Mouse (Mus musculus): ENCODE results near the gene Glrx2. TPM values are rescaled to one million over a fixed set of nuclear protein-coding genes. Genes with fewer than 3 reads are reported as not detected.

Glrx2 gene
- polyA plus RNA-seq, 1 experiment, result 16.6 TPM

- no peak for DNase-seq (ENCODE audit: low read depth)
These were observed 26.0 kb downstream of the Glrx2 start for GRCm38 (mm10) chr1:143742186-143742585.

- no peak for DNase-seq (ENCODE audit: low read depth)
These were observed 29.7 kb downstream of the Glrx2 start for GRCm38 (mm10) chr1:143745871-143746270.

GRCm38 (mm10) chr1:143762159-143762558 is 46.0 kb downstream of the Glrx2 start:
- no peak for DNase-seq (ENCODE audit: low read depth)

- no peak for DNase-seq (ENCODE audit: low read depth)
These were observed 48.3 kb downstream of the Glrx2 start for GRCm38 (mm10) chr1:143764443-143764842.

- DNase-seq (ENCODE audit: low read depth), result no peak
These were observed 49.7 kb downstream of the Glrx2 start for GRCm38 (mm10) chr1:143765801-143766200.

GRCm38 (mm10) chr1:143766238-143766637 is 50.1 kb downstream of the Glrx2 start:
- no peak for DNase-seq (ENCODE audit: low read depth)

- DNase-seq (ENCODE audit: low read depth), result no peak
These were observed 54.4 kb downstream of the Glrx2 start for GRCm38 (mm10) chr1:143770444-143771109.

GRCm38 (mm10) chr1:143773082-143773481 is 56.9 kb downstream of the Glrx2 start:
- no peak for DNase-seq (ENCODE audit: low read depth)

- DNase-seq (ENCODE audit: low read depth), result no peak
These were observed 57.8 kb downstream of the Glrx2 start for GRCm38 (mm10) chr1:143773909-143774308.

- DNase-seq (ENCODE audit: low read depth), result no peak
These were observed 60.6 kb downstream of the Glrx2 start, which contains the start of the genes Trove2 and Uchl5 for GRCm38 (mm10) chr1:143776446-143777411. Trove2 (minus strand) TSS chr1:143777068. Uchl5 (plus strand) TSS chr1:143777272.

- DNase-seq (ENCODE audit: low read depth), result no peak
These were observed 61.5 kb downstream of the Glrx2 start for GRCm38 (mm10) chr1:143777558-143778218.

- no peak for DNase-seq (ENCODE audit: low read depth)
These were observed 72.6 kb downstream of the Glrx2 start for GRCm38 (mm10) chr1:143788584-143789227.

Other genes starting within 250 kb of the Glrx2 start
- gene B3galt2, start 75.7 kb upstream of the Glrx2 start, polyA plus RNA-seq (2012; rRNA removed), result 8.8 TPM in 2 replicates
- 3.8 and 4.9 TPM in 2 replicates for gene Cdc73, start 13.4 kb upstream of the Glrx2 start, polyA plus RNA-seq (2012; rRNA removed)
- 2.1 and 2.8 TPM in 2 replicates for gene Trove2, start 60.7 kb downstream of the Glrx2 start, polyA plus RNA-seq (2012; rRNA removed)
- 2.4 and 4.5 TPM in 2 replicates for gene Uchl5, start 60.9 kb downstream of the Glrx2 start, polyA plus RNA-seq (2012; rRNA removed)

Measured in gonadal fat pad, adult 2 months (tissue).